Mouse (Mus musculus) thymus, adult 2 months (tissue): Measurements from ENCODE around the gene Anapc1.

Source experiments
- CTCF ChIP-seq: fragments of 200-500 bp; IDR thresholded peaks from 2 replicates; pipeline ENCODE4 v1.5.1; 2012; ENCODE audit warnings: mild to moderate bottlenecking, control low read depth, low read length, moderate library complexity, borderline replicate concordance; ENCODE audit not compliant: control insufficient read depth, poor library complexity, insufficient read depth; ENCODE audit errors: extremely low read depth
- POLR2A ChIP-seq: fragments of 200-500 bp; IDR thresholded peaks from 2 replicates; pipeline ENCODE4 v1.6.1; 2012; ENCODE audit warnings: mild to moderate bottlenecking, low read length, control low read depth, moderate library complexity; ENCODE audit not compliant: control insufficient read depth, poor library complexity, insufficient read depth; ENCODE audit errors: extremely low read depth

GRCm38 (mm10) chr2:128729141-128729540 is 42.0 kb upstream of the Anapc1 start:
- TF ChIP-seq POLR2A (no peak), CTCF (no peak)
